Mouse (Mus musculus) hematopoietic stem cell, adult 5-6 weeks (primary cell): Measurements from ENCODE around the gene Sbk2. TPM values are rescaled to one million over a fixed set of nuclear protein-coding genes. Genes with fewer than 3 reads are reported as not detected.

ENCODE experiments used
- ATAC-seq, 2 experiments: fragments of 125-278 bp in 1 of 2; replicated peaks in 1 of 2; 2 replicates each; pipeline ENCODE4 v1.8.0; 2016 to 2017; ENCODE audit warnings: inconsistent platforms in 2 of 2, mild to moderate bottlenecking in 2 of 2, moderate number of reproducible peaks in 2 of 2, low read depth in 1 of 2, moderate TSS enrichment in 1 of 2; ENCODE audit not compliant: low FRiP score in 2 of 2, poor library complexity in 2 of 2, severe bottlenecking in 2 of 2, insufficient read depth in 1 of 2, low TSS enrichment in 1 of 2
- total RNA-seq: library from RNA; stranded (forward); fragments of 172-1452, 232-1000 nt; gene quantifications from 2 replicates; pipeline ENCODE4 v1.2.3, GENCODE M21; 2017

The Sbk2 gene
- total RNA-seq, 1 experiment from 2014 or later = not detected

- no peak for ATAC-seq
These were observed 38.5 kb downstream of the Sbk2 start, which contains the start of gene Ssc5d for GRCm38 (mm10) chr7:4925441-4926381. TSS of gene Ssc5d (plus strand) at chr7:4925785.

GRCm38 (mm10) chr7:4924891-4925301 lies 39.3 kb downstream of the Sbk2 start:
- no peak for ATAC-seq

- ATAC-seq = no peak
These were observed 39.7 kb downstream of the Sbk2 start for GRCm38 (mm10) chr7:4924483-4924882.

- peak; percentile 47 to 56; a peak in 3 of 4 replicates for ATAC-seq
These were observed 40.4 kb downstream of the Sbk2 start for GRCm38 (mm10) chr7:4923586-4924364.

- no peak for ATAC-seq
These were observed 41.2 kb downstream of the Sbk2 start for GRCm38 (mm10) chr7:4922931-4923565.

- ATAC-seq = peak; percentile 18 to 40; a peak in 3 of 4 replicates
These were observed 41.7 kb downstream of the Sbk2 start for GRCm38 (mm10) chr7:4922508-4922907.

GRCm38 (mm10) chr7:4921824-4922482 lies 42.3 kb downstream of the Sbk2 start, which contains the start of gene Nat14:
TSS of gene Nat14 (plus strand) at chr7:4922028.
- no peak for ATAC-seq

- ATAC-seq = no peak
These were observed 43.0 kb downstream of the Sbk2 start for GRCm38 (mm10) chr7:4920976-4921823.

- ATAC-seq = no peak
These were observed 43.7 kb downstream of the Sbk2 start for GRCm38 (mm10) chr7:4920496-4920895.

- ATAC-seq = no peak
These were observed 44.2 kb downstream of the Sbk2 start for GRCm38 (mm10) chr7:4919971-4920370.

GRCm38 (mm10) chr7:4919096-4919495 lies 45.1 kb downstream of the Sbk2 start:
- ATAC-seq = no peak

GRCm38 (mm10) chr7:4918681-4919080 lies 45.5 kb downstream of the Sbk2 start:
- ATAC-seq = no peak

- ATAC-seq = no peak
These were observed 46.7 kb downstream of the Sbk2 start for GRCm38 (mm10) chr7:4917494-4917893.

GRCm38 (mm10) chr7:4915669-4916416 lies 48.4 kb downstream of the Sbk2 start:
- ATAC-seq = peak; percentile 26 to 33; a peak in 2 of 4 replicates

- ATAC-seq = peak; percentile 73 to 85
These were observed 49.1 kb downstream of the Sbk2 start, which contains the start of gene Zfp628 for GRCm38 (mm10) chr7:4915007-4915665. TSS of gene Zfp628 (plus strand) at chr7:4915217.
